ENCODE assay signal across 18 mouse cellular contexts in genomic region chr17:92159325-92159724, GRCm38 (mm10).
DNase-seq lines count a peak whose midpoint lies in the region; ATAC-seq and TF ChIP-seq lines count a peak whose summit lies in the region.
"Had no signal": no experiment of that assay in that cellular context is flagged by ENCODE, and none has a peak within 500 bp of the region (broad histone marks: within the 10 kb centered on the region; RNA-seq: fewer than 3 reads in every experiment).

No protein-coding gene starts in this region.

- no peak overlapping the region for H3K4me3 ChIP-seq in lung, embryonic 14.5 days (ENCODE audit: low read depth, low read length)

- H3K4me2 ChIP-seq in lung, embryonic 14.5 days = no peak overlapping the region

- WGBS in lung, embryonic 14.5 days = 20% methylated on average over 1 of the region's 1 CpGs

- no peak overlapping the region for H3K27ac ChIP-seq in lung, embryonic 14.5 days (ENCODE audit: low read depth)

- H3K9me3 ChIP-seq in lung, embryonic 14.5 days (ENCODE audit: low read depth, low read length) = no peaks in the 10 kb centered on the region
- H3K9me3 ChIP-seq: G1E had no signal

- H3K27me3 ChIP-seq in lung, embryonic 14.5 days (ENCODE audit: insufficient read depth, low read length) = no peaks in the 10 kb centered on the region
- H3K27me3 ChIP-seq: CH12.LX, Patski had no signal

- H3K4me1 ChIP-seq in lung, embryonic 14.5 days (ENCODE audit: insufficient read depth) = no peaks in the 10 kb centered on the region

- H3K9ac ChIP-seq in lung, embryonic 14.5 days = no peak overlapping the region

- peak; percentile 54 for DNase-seq in lung, embryonic 14.5 days
- no peak for DNase-seq in lung, postnatal 4 days
- DNase-seq: adrenal gland, adult 2 months; adrenal gland, adult 8-10 months; adrenal gland, postnatal 10 days; adrenal gland, postnatal 14 days; adrenal gland, postnatal 25 days; adrenal gland, postnatal 36 days; B cell, adult 2 months; cerebellum, adult 11 months; cerebellum, adult 11-12 months; cerebellum, adult 18-20 months; cerebellum, adult 2 months had no signal

- ATAC-seq in lung, embryonic 14.5 days (ENCODE audit: insufficient read depth) = peak; percentile 66; the same call in 1 of the 2 replicates
- ATAC-seq: activated CD4-positive, CD25-positive, alpha-beta regulatory T cell, adult 4 months; CD4-positive, CD25-positive, alpha-beta regulatory T cell, adult 4 months; Patski had no signal

- TF ChIP-seq CTCF in lung, embryonic 14.5 days (IDR thresholded peaks at IDR 0.05; ENCODE audit: low read depth) = no peak

- no peaks in the 10 kb centered on the region for H3K36me3 ChIP-seq in lung, embryonic 14.5 days (ENCODE audit: insufficient read depth)
- H3K36me3 ChIP-seq: G1E had no signal
